Mouse (Mus musculus) 3T3-L1 (cell line): ENCODE results near the gene Mapk7.

Source experiments
- DNase-seq: peaks from one replicate; pipeline ENCODE4 v3.0.0-alpha.2; 2015; ENCODE audit warnings: low read depth, low spot score

Mapk7 gene

GRCm38 (mm10) chr11:61490944-61491520, 3.2 kb downstream of the Mapk7 start:
- DNase-seq: no peak

GRCm38 (mm10) chr11:61489874-61490273, 4.3 kb downstream of the Mapk7 start:
- no peak for DNase-seq

- no peak for DNase-seq
These were observed 5.1 kb downstream of the Mapk7 start for GRCm38 (mm10) chr11:61489085-61489484.

GRCm38 (mm10) chr11:61487936-61488335, 6.3 kb downstream of the Mapk7 start:
- DNase-seq: peak; percentile 73

GRCm38 (mm10) chr11:61487401-61487800, 6.8 kb downstream of the Mapk7 start:
- DNase-seq: peak; percentile 92

- DNase-seq: no peak
These were observed 7.6 kb downstream of the Mapk7 start for GRCm38 (mm10) chr11:61486458-61487219.

GRCm38 (mm10) chr11:61485541-61486457, 8.4 kb downstream of the Mapk7 start:
- DNase-seq: no peak

- DNase-seq: peak; percentile 36
These were observed 9.3 kb downstream of the Mapk7 start, which contains the start of gene Mfap4 for GRCm38 (mm10) chr11:61484613-61485540. TSS of gene Mfap4 (plus strand) at chr11:61485431.

GRCm38 (mm10) chr11:61484256-61484612, 10.0 kb downstream of the Mapk7 start:
- DNase-seq: no peak

- no peak for DNase-seq
These were observed 10.9 kb downstream of the Mapk7 start for GRCm38 (mm10) chr11:61483226-61483845.

- no peak for DNase-seq
These were observed 12.7 kb downstream of the Mapk7 start for GRCm38 (mm10) chr11:61481239-61482090.

GRCm38 (mm10) chr11:61478788-61479187, 15.4 kb downstream of the Mapk7 start:
- no peak for DNase-seq

GRCm38 (mm10) chr11:61477566-61478508, 16.4 kb downstream of the Mapk7 start:
- DNase-seq: no peak

- DNase-seq: no peak
These were observed 17.3 kb downstream of the Mapk7 start for GRCm38 (mm10) chr11:61476786-61477382.

- DNase-seq: no peak
These were observed 20.6 kb downstream of the Mapk7 start for GRCm38 (mm10) chr11:61473630-61474029.

- DNase-seq: no peak
These were observed 23.3 kb downstream of the Mapk7 start for GRCm38 (mm10) chr11:61470880-61471279.

- no peak for DNase-seq
These were observed 24.8 kb downstream of the Mapk7 start for GRCm38 (mm10) chr11:61469317-61469917.

GRCm38 (mm10) chr11:61468534-61468933, 25.7 kb downstream of the Mapk7 start:
- DNase-seq: no peak
